Mouse (Mus musculus): ENCODE results near the gene Pik3r3.
"Not testable (repeated sequence)": the region's sequence is repeated elsewhere in the genome, so short reads cannot be mapped to it uniquely, and the experiment has no call there.

Pik3r3 gene

DNA sequence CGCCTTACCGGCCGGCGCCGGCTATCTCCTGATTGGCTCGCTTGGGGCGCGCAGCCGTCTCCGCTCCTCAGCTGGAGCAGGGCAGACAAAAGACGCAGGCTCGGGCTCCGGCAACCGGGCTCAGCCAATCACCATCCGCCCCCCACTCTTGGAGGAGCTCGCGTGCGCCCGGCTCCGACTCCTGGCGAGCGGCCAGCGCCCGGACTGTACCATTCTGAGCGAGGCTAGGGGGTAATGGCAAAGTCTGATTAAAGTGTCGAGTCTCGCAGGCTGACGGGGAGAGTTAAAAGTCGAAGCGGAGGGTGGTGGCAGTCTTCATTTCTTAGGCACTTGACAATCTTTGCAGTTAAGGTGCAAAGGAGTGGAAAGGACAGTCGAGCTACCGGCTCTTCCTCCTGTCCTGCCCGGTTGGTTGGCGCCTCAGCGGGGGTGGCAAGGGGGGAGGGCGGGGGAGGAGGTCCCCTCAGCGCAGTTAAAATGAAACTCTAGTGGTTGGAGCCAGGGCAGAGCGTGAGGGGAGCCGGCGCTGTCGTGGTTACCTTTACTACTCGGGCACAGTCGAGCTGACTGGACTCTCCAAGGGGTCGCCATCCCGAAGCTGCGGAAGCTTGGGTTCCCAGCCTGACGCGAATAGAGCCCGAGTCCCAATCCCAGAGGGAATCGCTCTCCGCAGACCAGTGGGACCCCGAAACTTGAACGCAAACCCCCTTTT, at the start of gene Pik3r3:
Gene Pik3r3, plus strand, starts transcription at position 479 of the 712 bp plus-strand sequence.
- in situ Hi-C loops (cut with MboI, MseI) = no loop called here

DNA sequence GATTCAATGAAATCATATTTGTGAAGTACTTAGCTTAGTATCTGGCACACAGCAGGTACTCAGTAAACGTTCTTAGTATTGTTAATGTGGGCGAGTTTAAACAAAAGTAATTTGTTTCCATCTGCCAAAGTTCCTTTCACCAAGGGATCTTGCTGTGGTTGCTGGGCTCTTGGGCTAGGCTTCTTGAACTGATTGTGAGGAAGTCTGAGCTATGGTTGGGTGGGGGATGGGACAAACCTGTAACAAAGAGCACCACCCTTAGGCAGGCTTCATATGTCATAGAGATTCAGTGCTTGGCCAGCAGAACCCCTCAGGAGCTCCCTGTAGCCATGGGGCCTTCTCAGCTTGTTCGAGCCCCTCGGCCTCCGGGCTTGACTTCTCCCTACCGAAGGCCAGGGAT, 48.3 kb upstream of the Pik3r3 start, which contains the start of the genes 1700042G07Rik and Gm49337:
Gene 1700042G07Rik, plus strand, starts transcription at position 301 of the 400 bp plus-strand sequence.
Gene Gm49337, plus strand, starts transcription at position 313 of the 400 bp plus-strand sequence.
- in situ Hi-C loops (cut with MboI, MseI) = no loop called here

DNA sequence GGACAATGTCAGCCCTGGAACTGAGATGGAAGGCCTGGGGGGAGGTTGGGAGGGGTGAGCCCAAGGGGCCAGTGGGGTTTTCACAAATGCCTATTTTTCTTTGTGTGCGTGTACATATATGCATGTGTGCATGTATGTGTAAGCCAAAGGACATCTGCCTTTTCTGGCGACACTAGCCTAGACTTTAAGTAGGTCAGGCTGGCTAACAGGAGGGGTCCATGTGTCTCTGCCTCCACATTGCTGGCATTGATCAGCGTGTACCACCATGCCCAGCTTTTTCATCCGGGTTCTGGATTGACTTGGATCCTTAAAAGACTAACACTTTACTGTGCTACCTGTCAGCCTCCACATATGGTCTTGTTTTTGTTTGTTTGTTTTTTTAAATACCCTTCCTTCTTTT, 47.7 kb upstream of the Pik3r3 start:
- in situ Hi-C loops (cut with MboI, MseI) = no loop called here

DNA sequence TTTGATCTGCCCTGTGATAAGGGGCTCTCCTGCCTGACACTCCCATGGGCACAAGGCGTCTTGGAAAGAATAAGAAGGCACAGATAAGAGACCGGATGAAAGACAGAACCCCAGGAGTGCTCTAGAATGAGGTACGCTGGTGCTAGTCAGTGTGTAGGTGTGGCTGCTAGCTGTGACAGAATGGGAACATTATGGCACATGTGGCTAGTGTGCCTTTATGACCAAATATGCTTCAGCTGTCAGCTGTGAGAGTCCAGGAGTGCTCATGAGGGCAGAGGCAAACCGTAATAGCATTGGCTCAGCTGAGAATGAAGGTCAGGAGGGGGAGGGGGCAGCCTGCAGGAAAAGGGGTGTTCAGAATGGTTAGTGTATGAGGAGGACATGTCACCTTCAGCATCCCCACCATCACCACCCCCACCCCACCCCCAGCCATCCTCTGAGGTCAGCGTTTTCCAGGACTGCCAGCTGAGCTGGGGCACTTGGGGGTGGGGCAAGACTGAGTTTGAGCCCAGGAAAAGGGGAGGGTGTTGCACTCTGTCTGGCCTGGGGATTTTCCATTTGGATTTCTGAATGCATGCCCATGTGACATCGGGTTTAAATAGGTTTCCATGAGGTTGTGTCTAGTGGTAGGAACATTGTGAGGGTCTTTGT, 46.8 kb upstream of the Pik3r3 start:
- in situ Hi-C loops (cut with MboI, MseI) = no loop called here

DNA sequence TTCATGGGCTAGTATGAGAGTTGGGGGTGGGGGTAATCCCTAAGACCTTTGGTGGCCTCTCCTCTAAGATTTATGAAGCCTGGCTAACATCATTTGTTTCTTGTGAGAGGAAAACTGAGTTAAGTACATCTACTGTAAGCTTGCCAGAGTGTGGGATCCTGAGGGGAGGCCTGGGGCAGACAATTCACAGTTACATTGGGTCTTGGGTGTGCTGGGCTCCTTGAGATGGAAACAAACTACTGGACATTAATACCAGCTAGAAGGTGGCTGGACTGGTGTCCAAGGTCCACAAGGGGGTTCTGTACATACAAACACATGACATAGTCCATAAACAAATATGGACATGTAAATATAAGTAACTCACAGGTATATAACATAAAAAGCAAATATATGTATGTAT, 46.3 kb upstream of the Pik3r3 start:
- in situ Hi-C loops (cut with MboI, MseI) = no loop called here

DNA sequence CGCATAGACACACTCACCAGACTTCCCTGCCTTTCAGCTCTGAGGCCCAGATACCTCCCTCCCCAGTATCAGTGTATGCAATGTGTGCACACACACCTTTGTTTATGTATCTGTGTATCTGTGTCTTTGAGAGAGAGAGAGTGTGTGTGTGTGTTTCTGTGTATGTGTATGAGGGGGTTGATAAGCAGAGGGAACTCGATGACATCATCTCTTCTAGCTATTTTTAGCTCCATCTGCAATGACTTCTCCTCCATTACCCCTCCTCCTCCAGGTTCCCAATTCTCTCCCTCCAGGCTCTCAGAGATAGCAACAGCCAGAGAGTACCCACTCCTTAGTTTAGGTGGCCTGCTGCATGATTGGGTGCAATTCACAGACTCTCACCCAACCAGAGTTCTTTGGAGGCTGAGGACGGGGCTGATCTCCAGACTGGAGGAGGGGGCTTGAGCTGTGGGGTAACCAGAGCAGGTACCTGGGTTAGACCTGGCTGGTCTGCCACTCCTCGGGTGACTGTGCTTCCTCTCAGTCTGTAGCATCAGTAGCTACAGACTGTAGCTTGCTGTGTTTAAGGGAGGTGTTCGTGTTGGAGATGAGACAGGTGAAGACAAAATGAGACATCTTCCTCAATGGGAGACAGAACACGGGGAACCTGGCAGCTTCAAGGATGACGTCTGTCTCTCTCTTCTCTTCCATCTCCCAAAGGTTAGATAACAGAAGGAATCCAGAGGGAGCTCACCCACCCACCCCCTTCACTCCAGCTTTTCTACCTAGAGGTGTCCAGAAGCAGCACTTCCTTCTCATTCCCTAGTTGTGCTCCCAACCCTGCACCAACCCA, 45.5 kb upstream of the Pik3r3 start:
- in situ Hi-C loops (cut with MboI, MseI) = no loop called here

DNA sequence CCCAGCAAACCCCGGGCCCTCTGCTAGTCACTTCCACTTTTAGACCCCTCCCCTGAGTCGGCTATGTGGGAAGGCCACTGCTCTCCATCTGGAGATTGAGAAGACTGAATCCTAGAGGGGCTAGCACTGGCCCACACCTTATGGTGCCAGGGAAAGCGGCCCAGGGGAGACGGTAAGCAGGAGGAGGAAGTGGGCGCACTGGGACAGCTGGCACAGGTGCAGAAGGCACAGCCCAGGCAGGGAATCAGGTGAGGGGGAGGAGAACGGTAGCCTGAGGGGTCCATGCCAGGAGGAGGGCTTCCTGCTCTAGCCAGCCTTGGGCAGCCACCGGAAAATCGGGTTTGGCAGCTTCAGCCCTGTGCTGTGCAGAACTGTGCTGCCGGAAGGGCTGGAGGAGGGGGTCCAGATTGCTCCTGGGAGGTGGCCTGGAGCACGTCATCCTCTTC, 44.9 kb upstream of the Pik3r3 start:
- in situ Hi-C loops (cut with MboI, MseI) = no loop called here

DNA sequence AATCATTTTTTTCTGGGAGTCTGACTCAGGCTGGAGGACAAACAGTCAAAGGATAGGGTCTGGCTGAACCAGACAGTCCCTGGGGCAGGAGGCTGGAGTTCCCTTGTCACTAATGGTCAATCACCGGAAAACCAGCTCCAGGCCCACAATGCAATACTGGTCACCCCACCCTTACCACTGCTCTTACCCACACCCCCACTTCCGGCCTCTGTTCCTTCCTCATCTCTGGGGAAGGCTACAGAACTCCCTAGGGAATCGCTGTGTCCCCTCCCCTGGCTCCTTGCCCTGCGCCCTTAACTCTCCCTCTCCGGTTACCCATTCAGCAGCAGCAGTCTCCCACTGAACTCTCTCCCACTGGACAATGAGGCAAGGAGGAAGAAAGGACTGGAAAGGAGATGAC, 44.3 kb upstream of the Pik3r3 start:
- in situ Hi-C loops (cut with MboI, MseI) = no loop called here

DNA sequence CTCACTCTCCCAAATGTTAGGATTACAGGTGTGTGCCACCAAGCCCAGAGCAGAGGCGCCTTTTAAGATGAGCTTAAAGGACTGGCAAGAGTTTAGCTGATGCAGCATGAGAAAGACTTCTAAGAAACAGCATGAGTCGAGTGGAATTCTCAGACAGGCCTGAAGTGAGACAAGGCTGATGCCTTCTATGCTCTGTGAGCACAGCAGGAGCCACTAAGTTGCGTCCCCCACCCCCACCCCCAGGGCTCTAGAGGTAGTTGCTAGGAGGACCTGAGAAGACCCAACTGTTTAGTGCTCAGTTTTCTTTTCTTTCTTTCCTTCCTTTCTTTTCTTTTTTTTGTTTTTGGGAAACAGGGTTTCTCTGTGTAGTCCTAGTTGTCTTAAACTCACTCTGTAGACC, 39.3 kb upstream of the Pik3r3 start:
- in situ Hi-C loops (cut with MboI, MseI) = no loop called here

DNA sequence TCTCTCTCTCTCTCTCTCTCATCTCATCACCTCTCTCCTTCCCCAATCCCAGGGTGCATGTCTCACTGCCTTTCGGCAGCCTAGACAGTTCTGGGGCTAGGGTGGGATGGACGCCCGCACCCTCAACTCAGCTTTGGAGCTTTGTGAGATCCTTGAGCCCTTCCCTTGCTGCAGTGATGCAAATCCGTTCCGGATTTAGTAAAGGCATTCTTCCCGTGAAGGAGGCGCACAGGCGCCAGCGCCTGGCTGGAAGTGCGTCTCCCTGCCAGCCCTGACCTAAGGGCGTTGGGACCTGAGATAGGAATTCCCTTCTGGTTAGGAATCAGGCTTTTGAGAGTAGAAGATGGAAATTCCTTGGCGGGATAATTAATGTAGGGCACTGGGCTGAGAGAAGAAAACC, 38.7 kb upstream of the Pik3r3 start:
- in situ Hi-C loops (cut with MboI, MseI) = no loop called here

DNA sequence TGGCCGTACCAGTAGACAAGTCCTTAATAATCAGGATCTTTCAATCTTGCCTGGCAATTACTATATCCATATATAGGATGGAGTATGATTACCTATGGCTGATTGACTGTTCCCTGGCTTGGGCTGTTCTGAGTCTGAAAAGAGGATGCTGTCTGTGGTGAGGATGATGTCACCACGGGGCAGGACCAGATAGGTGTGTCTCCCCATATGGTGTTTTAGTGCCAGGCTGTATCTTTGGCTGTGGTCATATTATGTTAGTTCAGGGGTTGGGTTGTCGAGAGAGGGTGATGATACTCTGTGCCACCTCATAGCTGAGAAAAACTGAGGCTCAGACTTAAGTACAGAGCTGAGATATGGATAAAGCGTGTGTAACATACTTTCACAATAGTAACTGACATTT, 36.3 kb upstream of the Pik3r3 start:
- in situ Hi-C loops (cut with MboI, MseI) = no loop called here

DNA sequence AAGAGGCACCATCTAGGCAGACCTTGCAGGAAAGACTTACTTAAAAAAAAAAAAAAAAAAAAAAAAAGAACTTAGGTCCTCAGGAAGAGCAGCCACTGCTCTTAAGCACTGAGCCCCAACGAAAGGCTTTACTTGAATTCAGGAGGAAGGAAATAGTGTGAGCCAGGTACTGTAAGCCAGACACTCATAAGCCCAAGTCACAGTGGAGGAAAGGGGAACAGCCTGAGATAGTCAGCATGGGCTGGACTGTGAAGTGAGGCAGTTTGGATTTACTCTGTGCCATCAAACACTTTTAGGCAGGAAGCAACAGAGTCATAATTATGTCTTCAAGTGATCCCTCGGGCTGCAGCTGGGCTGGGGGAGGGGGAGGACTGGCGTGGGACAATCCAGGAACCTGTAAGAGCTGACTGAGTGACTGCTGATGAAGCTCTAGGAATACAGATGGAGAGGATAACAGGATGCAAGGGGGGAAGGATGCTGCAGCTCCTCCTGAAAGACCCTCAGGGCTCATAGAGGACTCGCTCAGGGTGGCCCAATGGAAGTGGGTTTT, 29.1 kb upstream of the Pik3r3 start:
- in situ Hi-C loops (cut with MboI, MseI) = no loop called here

DNA sequence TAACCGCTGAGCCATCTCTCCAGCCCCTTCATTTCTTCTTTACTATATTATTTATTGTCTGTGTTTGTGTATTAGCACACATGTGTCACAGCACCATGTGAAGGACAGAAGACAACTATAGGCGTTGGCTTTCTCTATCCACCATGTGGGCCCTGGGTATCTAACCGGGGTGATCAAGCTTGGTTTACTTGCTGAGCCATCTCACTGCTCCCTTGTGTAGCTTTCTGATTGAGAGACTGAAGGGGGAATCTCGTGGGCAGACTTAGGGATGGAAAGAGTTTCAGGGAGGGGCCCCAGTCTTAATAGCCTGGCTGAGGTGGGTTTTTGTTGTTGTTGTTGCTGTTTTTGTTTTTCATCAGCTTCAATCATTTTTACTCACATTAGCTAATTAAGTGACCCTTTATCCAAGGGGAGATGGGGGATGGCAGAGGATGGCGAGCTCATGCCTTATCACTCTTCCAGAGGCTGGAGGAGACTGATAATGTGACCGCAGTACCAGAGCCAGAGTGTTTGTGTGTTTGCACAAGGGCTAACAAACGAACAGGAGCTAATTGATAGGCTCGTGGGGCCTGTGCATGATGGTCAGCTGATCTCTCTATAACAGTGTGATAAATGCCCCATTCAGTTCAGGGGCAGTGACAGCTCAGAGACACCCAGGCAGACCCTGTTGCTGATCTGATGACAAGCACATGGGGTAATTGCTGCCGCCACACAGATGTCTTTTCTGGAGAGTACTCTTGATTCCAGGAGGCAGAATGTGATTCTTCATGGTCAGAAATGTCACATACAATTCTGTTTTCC, 27.6 kb upstream of the Pik3r3 start:
- in situ Hi-C loops (cut with MboI, MseI) = no loop called here

DNA sequence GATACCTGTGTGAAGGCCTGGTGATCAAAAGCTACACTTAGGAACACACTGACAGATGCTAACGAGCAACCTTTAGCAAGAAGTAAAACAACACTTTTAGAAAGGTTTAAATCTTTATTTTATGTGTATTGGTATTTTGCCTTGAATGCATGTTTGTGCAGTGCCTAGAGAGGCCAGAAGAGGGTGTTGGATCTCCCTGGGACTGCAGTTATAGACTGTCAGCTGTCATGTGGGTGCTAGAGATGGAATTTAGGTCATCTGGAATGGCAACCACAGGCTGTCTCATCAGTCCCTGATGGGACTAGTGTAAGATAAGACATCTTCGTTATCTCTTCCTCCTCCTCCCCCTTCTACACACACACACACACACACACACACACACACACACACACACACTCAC, 23.0 kb upstream of the Pik3r3 start:
- in situ Hi-C loops (cut with MboI, MseI) = no loop called here

DNA sequence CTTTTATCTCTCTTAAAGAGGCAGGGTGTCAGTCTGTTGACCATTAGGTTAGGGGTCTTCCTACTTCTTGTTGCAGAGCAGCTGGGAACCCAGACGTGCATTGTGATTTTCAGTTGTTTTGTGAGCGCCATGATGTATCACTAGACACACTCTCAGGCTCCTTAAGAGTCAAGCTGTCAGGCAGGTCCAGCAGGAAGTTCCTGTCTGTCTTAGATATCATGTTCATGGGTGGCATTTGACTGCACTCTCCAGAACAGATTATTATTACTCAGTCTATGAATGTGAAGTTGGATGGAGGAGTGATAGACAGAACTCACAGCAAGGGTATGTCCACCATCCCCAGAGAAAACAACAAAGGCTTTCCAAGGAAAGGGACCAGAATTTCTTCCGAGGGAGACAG, 17.0 kb upstream of the Pik3r3 start:
- in situ Hi-C loops (cut with MboI, MseI) = no loop called here

DNA sequence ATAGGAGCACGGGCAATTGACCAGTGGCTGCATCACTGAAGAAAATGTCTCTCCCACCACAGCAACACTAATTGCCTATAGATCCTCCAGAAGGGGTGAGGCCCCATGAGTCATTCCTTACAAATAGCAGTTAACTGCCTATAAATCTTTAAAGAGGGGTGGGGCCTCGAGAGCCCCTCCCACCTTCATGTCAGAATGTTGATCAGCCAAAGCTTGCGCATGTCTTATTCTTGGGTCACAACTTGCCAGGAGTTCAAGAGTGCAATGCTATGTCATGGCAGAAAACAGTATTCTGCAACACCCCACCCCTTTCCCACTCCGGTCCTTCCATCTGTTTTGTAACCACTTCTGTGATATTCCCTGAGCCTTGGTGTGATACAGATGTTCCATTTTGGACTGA, 14.9 kb upstream of the Pik3r3 start:
- in situ Hi-C loops (cut with MboI, MseI) = no loop called here

DNA sequence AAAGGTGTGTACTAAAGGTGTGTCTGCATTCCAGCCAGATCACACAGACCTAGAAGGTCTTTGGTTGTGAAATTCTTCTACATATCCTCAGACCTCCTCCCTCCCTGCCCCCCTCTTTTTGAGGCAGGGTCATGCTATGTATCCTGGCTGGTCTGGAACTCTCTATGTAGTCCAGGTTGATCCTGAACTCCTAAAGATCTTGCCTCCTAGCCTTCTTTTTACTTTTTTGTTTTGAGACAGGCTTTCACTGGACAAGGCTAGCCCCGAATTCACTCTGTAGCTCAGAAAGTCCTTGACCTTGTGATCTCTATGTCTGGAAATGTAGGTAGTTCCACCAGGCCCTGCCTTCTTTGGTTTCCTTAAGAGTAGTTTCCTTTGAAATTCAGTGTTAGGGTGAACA, 12.5 kb upstream of the Pik3r3 start:
- in situ Hi-C loops (cut with MboI, MseI) = no loop called here

DNA sequence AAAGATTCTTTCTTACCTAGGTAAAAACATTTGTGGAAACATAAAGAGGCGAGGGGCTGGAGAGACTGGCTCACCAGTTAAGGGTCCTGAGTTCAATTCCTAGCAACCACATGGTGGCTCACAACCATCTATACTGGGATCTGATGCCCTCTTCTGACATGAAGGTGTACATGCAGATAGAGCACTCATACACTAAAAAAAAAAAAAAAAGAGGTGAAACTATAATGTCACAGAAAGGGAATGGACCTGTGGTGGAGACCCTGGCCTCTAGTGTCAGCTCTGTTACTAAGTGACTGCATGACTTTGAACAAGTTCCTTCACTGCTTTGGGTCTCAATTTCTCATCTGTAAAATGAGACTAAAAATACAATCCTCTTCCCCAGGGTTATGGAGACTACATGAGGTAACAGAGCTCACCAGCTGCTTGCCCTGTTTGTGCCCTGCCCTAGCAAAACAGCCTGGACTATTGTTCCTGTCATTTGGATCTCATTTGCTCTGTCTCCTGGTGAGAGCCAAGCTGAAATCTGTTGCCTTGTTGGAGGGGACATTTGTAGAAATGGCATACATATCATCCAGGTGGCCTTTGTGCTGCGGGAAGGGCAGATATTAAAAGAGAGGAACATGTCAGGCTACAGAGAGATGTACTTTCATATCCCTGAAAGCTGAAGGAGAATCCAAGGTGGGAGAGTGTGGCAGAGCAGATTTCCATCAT, 5.4 kb upstream of the Pik3r3 start:
- in situ Hi-C loops (cut with MboI, MseI) = no loop called here

DNA sequence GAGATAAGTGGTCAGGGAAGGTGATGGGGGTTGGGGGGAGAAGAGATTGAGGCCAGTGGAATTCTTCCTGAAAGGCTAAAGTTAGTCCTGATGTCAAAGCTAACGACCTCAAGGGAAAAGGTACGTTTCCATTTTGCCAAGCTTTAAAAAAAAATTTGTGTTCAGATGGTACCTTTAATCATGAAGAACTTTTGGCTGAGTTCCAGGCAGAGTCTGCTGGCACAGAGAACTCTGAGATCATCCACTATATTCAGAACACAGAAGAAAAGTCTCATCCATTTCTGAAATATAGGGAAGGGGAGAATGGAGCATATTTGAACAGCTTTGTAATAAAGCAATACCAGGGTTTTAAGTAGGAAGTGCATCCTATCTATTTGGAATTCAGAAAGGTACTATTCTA, 4.4 kb upstream of the Pik3r3 start:
- in situ Hi-C loops (cut with MboI, MseI) = no loop called here

DNA sequence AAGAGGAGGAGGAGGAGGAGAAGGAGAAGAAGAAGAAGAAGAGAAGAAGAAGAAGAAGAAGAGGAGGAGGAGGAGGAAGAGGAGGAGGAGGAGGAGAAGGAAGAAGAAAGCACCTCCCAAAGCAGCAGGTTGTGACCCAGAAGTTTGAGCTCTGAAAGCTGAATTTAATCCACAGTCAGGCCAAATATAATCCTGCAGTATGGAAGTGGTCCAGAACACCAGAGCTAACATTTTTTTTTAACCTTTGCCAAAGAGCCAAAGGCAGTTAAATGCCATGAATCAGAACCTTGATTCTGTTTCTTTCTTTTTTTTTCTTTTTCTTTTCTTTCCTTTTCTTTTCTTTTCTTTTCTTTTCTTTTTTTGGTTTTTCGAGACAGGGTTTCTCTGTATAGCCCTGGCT, 3.8 kb upstream of the Pik3r3 start:
- in situ Hi-C loops (cut with MboI, MseI) = not testable (repeated sequence)

DNA sequence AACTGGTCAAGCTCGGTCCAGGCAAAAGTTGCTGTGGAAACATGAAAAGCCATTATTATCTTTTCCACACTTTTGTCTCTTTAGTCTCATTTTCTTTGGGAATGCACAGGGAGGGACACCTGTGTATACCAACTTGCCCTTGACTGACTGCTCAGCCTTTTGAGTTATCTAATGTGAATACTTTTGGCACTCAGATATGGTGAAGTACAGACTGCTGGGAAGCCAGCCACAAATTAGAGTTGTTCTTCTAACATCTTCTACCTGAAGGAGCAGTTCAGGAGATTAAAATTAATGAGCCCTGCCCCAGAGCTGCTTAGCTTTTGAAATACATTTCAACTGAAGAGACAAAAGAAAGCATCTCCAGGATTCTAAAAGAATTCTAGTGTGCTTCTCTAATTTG, 2.4 kb upstream of the Pik3r3 start:
- in situ Hi-C loops (cut with MboI, MseI) = no loop called here

Measured in regulatory T cell (primary cell).